Mouse (Mus musculus): ENCODE measurements at regions not wholly inside any gene's neighbourhood (a gene's known extent, or its start where the extent isn't known, plus 50 kb on each side); places are given as distances from the start of the nearest gene placed in this dataset.

GRCm38 (mm10) chr13:48717036-48717435 is 54.2 kb downstream of the Barx1 start:
- DNase-seq (ENCODE audit: low read depth, low spot score): no peak

GRCm38 (mm10) chr13:48717451-48717850 is 54.7 kb downstream of the Barx1 start:
- DNase-seq (ENCODE audit: low read depth, low spot score): no peak

- DNase-seq (ENCODE audit: low read depth, low spot score): no peak
Measured at GRCm38 (mm10) chr13:48723676-48724075, 60.9 kb downstream of the Barx1 start.

GRCm38 (mm10) chr13:48726430-48726829 is 63.6 kb downstream of the Barx1 start:
- no peak for DNase-seq (ENCODE audit: low read depth, low spot score)

- DNase-seq (ENCODE audit: low read depth, low spot score): peak; percentile 5
Measured at GRCm38 (mm10) chr13:48731046-48731996, 68.5 kb downstream of the Barx1 start.

- peak; percentile 65 for DNase-seq (ENCODE audit: low read depth, low spot score)
Measured at GRCm38 (mm10) chr13:48732168-48732841, 69.5 kb downstream of the Barx1 start.

GRCm38 (mm10) chr13:48734985-48735384 is 72.2 kb downstream of the Barx1 start:
- no peak for DNase-seq (ENCODE audit: low read depth, low spot score)

- no peak for DNase-seq (ENCODE audit: low read depth, low spot score)
Measured at GRCm38 (mm10) chr13:48745566-48745965, 82.8 kb downstream of the Barx1 start.

- DNase-seq (ENCODE audit: low read depth, low spot score): no peak
Measured at GRCm38 (mm10) chr13:48746301-48746700, 83.5 kb downstream of the Barx1 start.
